Mouse (Mus musculus) ES-CJ7 (cell line): ENCODE results near the gene Gtf3c4.

Source experiments
- DNase-seq: peaks from one replicate; pipeline ENCODE4 v3.0.0; 2011; ENCODE audit warnings: low read depth, low spot score

The Gtf3c4 gene

GRCm38 (mm10) chr2:28803406-28803805 lies 36.8 kb downstream of the Gtf3c4 start:
- no peak for DNase-seq

GRCm38 (mm10) chr2:28799575-28799974 lies 40.6 kb downstream of the Gtf3c4 start:
- DNase-seq, result no peak

GRCm38 (mm10) chr2:28798390-28798789 lies 41.8 kb downstream of the Gtf3c4 start:
- DNase-seq, result no peak

GRCm38 (mm10) chr2:28797490-28798106 lies 42.6 kb downstream of the Gtf3c4 start:
- DNase-seq, result no peak

- no peak for DNase-seq
Observed at GRCm38 (mm10) chr2:28796298-28796697, 43.9 kb downstream of the Gtf3c4 start.

- no peak for DNase-seq
Observed at GRCm38 (mm10) chr2:28794623-28795022, 45.5 kb downstream of the Gtf3c4 start.

- DNase-seq, result peak; percentile 73
Observed at GRCm38 (mm10) chr2:28792931-28793610, 47.1 kb downstream of the Gtf3c4 start.

- DNase-seq, result peak; percentile 19
Observed at GRCm38 (mm10) chr2:28787067-28787619, 53.0 kb downstream of the Gtf3c4 start.

GRCm38 (mm10) chr2:28786355-28787066 lies 53.6 kb downstream of the Gtf3c4 start:
- DNase-seq, result no peak

GRCm38 (mm10) chr2:28781310-28781709 lies 58.9 kb downstream of the Gtf3c4 start:
- peak; percentile 60 for DNase-seq

- no peak for DNase-seq
Observed at GRCm38 (mm10) chr2:28780001-28780782, 60.0 kb downstream of the Gtf3c4 start.

GRCm38 (mm10) chr2:28776728-28777127 lies 63.4 kb downstream of the Gtf3c4 start:
- DNase-seq, result no peak

GRCm38 (mm10) chr2:28774073-28774472 lies 66.1 kb downstream of the Gtf3c4 start:
- DNase-seq, result no peak
